Mouse (Mus musculus) right cerebral cortex, postnatal 10 days (tissue): ENCODE measurements around the gene Rsph10b.
A peak's percentile ranks its signal among the peaks of the same experiment; 100 is the strongest.
"Not testable (repeated sequence)": the region's sequence is repeated elsewhere in the genome, so short reads cannot be mapped to it uniquely, and the experiment has no call there.

Source experiments
- DNase-seq, 2 experiments: peaks; one replicate each; pipeline ENCODE4 v3.0.0; 2021; ENCODE audit warnings: low spot score in 2 of 2

Gene Rsph10b

DNA sequence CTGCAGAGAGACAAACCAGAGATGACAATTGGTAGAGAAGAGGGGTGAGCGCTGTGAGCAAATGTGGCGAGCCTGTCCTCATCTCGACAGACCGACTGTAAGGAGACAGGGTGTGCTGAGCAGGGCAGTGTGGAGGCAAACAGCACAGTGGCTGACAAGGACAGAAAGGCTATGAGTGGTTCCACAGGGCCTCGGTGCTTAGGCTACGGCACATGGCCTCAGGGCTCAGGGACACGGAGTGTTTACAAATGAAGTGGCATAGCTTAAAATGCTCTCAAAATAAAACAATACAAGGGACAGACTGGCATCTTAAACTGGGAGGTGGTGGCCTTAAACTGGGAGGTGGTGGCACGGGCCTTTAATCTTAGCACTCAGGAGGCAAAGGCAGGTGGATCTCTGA, 60.4 kb downstream of the Rsph10b start:
- no peak for DNase-seq

DNA sequence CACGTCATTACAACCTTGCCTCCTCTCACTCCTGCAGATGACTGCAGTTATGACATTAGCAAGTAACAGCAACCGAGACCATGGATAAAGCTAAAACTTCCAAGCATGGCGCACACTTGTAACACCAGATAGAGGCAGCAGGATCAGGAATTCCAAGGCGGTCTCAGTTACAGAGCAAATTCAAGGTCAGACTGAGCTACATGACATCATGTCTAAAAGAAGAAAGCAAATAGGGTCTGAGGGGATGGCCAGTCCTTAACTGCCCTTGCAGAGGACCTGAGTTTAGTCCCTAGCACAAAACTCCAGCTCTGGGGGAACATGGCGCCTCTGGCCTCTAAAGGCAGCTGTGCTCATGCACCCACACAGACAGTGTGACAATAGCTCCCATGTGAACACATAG, 61.0 kb downstream of the Rsph10b start:
- no peak for DNase-seq

DNA sequence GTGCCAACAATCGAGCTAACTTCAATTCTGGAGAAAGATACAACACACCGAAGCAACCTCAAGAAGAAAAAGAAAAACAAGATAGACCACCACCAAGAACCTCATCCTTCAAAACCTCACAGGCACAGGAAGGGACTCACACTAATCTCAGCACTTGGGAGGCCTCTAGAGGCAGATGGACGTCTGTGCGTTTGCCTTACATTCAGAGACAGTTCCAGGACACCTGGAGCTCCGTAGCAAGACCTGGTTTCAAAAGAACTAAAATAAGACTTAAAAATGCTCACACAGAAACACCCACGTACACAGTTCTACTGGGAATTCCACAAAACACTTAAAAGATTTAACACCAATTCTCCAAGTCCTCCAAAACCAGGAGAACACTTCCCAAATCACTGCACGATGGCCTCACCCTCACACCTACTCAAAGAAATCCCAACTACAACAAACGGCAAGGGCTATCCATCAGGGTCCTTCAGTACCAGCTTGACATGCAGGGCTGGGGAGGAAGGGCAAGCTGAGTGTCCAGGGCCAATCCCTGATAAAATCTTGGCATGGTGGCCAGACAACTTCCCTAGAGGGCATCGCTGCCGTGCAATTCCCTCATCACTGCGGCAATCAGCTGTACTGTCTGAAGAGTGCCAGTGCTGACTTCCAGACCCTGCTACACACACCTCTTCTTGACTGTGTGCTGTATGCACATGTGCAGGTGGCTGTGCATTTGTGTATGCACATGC, 62.0 kb downstream of the Rsph10b start:
- no peak for DNase-seq

DNA sequence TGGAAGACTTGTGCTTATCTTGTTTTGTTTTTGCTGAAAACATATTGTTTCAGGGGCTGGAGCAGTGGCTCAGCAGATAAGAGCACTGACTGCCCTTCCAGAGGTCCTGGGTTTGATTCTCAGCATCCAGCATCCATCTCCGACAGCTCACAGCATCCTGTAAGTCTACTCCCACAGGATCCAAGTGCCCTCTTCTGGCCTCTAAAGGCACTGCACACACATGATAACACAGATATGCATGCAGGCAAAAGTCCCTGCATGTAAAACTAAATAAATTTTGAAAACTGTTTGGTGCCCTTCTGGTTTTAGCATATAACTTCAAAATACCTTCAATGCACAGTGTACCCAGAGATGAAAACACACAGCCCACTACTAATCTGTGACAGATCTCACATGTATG, 66.6 kb downstream of the Rsph10b start:
- DNase-seq: no peak

DNA sequence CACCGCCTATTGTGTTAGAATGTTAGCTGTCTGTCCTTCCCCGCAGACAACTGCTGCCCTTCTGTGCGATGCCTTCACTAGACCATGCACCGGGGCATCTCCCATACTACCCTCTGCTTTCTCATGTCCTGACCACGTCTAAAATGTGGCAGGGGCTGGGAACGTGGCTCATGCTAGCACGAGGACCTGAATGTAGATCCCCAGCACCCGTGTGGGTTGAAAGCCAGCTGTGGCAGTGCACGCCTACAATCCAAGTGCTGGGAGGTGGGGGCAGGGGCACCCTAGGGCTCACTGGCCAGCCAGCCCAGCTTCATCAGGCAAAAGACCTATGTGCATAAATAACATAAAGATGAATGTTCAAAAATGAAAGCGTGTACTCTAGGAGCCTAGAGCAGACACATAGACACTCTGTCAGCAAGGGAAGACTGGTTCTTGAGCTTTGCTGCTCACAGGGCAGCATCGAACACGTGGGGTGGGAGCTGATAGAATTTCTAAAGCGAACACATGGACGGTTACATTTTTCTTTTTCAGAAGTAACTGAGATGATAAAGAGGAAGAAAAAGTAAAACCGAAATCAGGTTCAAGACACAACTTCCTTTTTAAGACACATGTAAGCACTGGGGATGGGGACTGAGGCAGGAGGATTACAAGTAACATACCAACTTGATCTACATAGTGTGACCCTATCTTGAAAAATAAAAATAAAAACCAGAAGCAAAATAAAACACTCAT, 69.8 kb downstream of the Rsph10b start:
- no peak for DNase-seq

DNA sequence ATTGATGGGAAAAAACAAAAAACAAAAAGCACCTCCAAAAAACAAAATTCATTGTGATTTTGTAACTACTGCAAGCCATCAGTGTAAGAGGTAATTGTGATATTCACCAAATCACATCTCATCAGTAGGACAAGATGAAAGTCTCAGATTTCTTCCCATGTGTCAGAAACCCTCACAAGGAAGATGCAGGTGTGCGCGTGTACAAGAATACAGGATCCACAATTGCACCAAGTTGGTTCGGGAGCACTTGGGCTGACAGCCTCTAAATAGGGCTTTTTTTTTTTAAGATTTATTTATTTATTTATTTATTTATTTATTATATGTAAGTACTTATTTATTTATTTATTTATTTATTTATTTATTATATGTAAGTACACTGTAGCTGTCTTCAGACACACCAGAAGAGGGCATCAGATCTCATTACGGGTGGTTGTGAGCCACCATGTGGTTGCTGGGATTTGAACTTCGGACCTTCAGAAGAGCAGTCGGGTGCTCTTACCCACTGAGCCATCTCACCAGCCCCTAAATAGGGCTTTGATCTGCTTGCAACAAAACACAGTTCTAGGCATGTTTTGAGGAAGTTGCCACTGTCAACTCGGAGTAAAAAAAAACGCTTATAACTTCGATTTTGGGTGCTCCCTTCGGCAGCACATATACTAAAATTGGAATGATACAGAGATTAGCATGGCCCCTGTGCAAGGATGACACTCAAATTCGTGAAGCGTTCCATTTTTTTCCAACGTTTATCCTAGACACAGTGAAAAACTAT, 80.7 kb downstream of the Rsph10b start:
- DNase-seq: not testable (repeated sequence)

DNA sequence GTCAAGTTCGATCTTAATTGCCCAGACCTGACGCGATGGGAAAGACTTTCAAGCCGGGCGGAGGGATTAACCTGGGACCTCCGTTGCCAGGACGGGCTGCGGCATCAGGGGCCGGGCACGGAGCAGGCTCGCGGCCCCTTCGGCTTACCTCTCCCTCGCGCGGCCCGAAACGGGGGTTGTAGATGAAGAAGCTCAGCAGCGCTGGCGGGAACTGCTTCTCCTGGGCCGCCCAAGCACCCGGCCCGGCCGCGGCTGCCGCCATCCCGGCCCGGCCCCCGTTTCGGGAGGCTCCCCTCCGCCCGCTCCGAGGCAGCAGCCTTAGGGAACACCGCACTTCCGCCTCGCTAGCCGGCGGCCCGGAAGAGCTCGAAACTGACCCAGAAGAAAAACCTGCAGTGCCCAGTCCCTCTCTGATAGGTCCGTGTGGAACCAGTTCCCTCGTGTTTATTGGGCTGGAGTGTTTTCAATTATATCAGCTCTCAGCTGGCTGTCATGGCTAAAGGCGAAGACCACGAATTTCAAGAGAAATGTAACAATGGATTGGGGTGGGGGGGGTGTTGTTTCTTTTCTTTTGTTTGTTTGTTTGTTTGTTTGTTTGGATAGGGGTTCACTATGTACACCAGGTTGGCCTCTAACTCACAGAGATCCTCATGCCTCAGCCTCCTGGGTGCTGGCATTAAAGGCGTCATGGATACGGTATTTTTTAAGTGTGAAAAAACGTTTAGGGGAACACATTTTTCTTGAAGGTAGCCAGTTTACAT, 81.9 kb downstream of the Rsph10b start, which contains the start of gene Ccz1:
TSS of gene Ccz1 (minus strand) at position 327 of the 761 bp plus-strand sequence.
- peak; percentile 87 to 91 for DNase-seq

DNA sequence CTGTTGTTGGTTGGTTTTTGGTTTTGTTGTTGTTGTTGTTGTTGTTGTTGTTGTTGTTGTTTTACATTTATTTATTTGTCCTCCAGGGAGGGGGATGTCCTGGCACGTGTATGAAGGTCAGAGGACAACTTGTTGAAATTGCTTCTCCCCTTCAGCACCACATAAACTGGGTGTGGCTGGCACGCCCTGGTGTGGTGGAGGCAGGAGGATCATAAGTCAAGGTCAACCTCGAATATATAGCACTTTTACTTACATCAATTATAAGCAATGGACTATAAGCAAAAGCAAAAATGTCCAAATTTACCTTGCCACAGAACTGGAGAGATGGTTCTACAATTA, 82.4 kb downstream of the Rsph10b start:
- DNase-seq: no peak

DNA sequence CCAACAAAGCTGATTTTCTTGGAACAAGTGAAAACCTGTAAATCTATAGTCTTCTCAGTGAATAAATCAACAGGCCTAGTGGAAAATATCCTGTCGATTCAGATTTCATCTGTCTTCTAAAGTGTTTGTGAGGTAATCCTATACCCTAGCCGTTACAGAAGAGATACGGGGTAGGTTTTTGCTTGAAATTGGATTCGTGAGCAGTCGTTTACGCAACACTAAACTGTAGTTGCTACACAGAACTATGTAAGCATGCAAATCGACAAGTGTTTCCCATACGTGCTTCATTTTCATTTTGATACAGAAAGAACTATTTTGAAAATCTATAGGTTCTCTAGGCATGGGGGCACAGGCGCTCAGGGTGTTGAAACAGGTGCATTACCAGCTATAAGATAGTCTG, 83.0 kb downstream of the Rsph10b start:
- no peak for DNase-seq

DNA sequence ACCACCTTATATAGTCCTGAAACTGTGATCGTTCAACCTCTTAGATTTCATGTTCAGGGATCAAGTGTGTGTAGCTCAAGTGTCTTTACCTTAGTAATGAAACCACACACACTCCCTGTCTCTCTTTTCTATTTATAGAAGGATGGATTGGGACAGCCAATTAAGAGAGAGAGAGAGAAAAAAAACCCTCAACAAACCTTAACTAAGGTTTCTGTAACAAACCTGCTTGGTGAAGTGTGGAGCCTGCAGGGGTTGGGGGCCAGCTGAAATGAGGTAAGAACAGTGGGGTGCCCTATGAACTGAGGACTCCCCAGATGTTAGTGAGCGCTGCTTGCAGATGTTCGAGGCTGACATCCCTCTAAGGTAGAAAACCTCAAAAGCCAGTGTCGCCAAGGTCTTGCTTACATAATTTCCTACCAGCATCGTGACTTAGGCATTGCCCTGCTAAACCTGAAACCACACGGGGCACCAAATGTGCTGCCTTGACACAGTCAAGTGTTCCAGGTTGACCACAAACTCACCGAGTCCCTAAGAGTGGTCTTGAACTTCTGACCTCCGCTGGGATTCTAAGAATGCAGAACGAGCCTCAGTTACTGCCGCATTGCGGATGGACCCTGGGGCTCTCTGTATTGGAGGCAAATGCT, 93.9 kb downstream of the Rsph10b start, which contains the start of gene Ocm:
TSS of gene Ocm (minus strand) at position 51 of the 644 bp plus-strand sequence.
- DNase-seq: no peak

DNA sequence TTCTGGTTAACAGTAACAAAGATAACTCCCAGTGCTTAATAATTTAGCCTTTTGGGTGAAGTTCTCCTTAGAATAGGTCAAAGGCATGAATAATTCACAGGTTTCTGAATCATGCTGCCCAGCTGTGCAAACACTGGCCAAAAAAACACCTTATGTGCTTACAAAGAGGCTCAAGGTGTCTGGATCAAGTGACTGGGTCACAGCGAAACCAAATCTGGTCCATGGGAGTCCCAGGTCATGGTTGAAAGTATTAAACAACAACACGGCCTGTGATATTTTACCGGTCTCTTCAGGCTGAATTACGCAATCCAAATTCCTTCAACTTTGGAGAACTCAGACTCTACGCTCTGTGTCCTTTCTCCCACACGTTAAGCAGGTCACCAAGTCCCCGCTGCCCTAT, 99.7 kb downstream of the Rsph10b start:
- DNase-seq: no peak

DNA sequence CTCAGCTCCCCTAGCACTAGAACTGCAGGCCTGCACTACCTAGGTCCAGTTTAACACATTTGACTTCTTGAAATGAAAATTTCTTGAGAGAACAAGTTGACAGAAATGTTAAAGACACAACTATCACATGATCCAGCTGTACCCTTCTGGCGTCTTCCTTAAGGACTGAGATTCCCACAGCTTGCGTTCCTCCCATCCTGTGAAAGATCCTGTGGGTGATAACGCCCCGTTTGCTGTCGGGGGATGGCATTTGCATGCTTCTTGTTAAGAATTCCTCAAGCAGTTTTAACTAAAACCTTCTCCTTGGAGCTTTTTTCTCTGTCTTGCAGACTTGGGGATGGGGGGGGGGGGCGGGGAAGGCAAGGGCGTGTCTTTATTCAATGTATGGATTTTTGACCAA, 101.7 kb downstream of the Rsph10b start:
- peak; percentile 46 to 47 for DNase-seq
